Mouse (Mus musculus): ENCODE data around the gene Fam162a. TPM values are rescaled to one million over a fixed set of nuclear protein-coding genes. Genes with fewer than 3 reads are reported as not detected.
"Not testable (repeated sequence)": the region's sequence is repeated elsewhere in the genome, so short reads cannot be mapped to it uniquely, and the experiment has no call there.

The Fam162a gene
- total RNA-seq, 2 experiments from 2014 or later, result 81.1 to 82.7 TPM

GRCm38 (mm10) chr16:36057933-36058475, 13.4 kb downstream of the Fam162a start:
- DNase-seq, result no peak

- DNase-seq, result no peak
These were observed 15.0 kb downstream of the Fam162a start for GRCm38 (mm10) chr16:36056416-36056815.

DNA sequence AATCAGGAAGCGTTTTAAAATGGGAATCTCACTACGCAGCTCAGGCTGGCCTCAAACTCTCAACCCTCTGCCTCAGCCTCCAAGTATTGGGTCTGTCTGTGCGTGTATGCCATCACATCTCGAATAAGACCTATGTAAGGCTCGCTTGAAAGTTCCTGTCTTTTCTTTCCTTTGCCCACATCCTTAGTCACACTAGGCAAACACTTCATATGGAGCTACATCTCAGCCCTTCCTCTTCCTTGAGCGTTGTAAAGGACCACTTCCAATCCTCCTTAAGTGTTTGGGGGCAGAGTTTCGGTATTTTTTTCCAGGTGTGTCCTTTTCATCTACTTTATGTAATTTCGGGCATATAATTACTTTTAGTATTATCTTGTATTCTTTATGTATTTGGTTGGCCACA, 16.5 kb downstream of the Fam162a start:
- DNase-seq, result no peak

DNA sequence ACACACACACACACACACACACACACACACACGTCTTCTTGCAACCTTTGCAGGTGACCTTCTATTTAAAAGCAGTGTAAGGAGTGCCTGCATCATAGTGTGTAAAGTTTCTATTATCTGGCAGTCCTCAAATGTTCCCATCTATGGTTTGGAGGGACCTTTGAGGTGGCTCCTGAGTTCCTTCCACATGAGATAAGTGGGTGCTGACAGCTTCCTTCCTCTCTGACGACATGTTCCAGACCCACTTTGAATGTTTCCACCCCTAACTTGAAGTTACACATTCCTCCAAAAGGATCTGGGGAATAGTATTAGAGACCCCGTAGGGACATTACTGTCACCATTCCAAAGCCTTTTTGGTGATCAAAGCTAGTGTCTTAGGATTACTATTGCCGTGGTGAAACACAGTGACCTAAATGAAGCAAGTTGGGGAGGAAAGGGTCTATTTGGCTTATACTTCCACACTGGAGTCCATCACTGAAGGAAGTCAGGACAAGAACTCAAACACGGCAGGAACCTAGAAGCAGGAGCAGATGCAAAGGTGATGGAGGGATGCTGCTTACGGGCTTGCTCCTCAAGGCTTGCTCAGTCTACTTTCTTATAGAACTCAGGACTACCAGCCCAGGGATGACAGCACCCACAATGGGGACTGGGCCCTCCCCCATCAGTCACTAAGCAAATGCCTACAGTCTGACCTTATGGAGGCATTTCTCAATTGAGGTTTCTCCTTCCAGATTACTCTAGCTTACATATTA, 17.7 kb downstream of the Fam162a start:
- DNase-seq, result no peak

GRCm38 (mm10) chr16:36051491-36051890, 19.9 kb downstream of the Fam162a start:
- DNase-seq, result no peak

GRCm38 (mm10) chr16:36047538-36047937, 23.9 kb downstream of the Fam162a start:
- DNase-seq, result no peak

DNA sequence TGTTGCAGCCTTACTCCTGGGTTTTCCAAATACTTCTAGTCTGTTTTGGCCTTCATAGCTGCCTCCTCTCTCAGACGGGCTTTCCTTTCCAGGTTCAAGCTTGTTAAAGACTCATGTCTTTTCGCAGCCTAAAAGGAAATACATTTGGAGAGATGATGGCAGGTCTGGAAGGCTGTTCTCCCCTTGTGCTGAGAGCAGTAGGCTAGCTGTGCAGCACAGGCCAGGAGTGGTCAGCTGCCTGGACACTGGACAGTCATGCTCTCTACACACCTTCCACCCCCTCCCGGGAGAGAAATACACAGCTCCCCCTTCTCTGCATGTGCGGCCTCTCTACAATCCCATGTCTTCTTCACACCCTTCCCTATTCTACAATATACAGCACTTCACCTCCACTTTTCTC, 27.4 kb downstream of the Fam162a start:
- no peak for DNase-seq

- no peak for DNase-seq
These were observed 28.3 kb downstream of the Fam162a start for GRCm38 (mm10) chr16:36043073-36043472.

GRCm38 (mm10) chr16:36041625-36042020, 29.8 kb downstream of the Fam162a start:
- DNase-seq, result no peak

- peak; percentile 90 to 92 for DNase-seq
These were observed 30.5 kb downstream of the Fam162a start, which contains the start of gene Wdr5b for GRCm38 (mm10) chr16:36040640-36041624. Gene Wdr5b, plus strand, starts transcription at chr16:36041190.

GRCm38 (mm10) chr16:36028120-36028519, 43.3 kb downstream of the Fam162a start:
- not testable (repeated sequence) for DNase-seq

- no peak for DNase-seq
These were observed 55.1 kb downstream of the Fam162a start for GRCm38 (mm10) chr16:36016335-36016734.

DNA sequence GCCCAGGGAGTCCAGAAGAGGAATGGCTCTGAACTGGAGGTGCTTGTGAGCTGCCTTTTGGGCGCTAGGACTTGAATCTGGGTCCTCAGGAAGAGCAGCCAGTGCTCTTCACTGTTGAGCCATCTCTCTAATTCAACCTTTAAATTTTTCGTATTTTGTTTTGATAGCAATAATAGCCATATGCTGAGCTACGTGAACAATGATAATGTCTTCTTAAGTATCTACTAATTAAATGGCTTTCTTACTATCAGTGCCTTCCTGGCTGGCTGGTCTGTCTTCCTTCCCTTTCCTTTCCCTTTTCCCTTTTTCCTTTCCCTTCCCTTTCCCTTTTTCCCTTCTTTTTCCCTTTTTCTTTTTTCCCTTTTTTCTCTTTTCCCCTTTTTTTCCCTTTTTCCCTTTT, 63.0 kb downstream of the Fam162a start:
- no peak for DNase-seq

DNA sequence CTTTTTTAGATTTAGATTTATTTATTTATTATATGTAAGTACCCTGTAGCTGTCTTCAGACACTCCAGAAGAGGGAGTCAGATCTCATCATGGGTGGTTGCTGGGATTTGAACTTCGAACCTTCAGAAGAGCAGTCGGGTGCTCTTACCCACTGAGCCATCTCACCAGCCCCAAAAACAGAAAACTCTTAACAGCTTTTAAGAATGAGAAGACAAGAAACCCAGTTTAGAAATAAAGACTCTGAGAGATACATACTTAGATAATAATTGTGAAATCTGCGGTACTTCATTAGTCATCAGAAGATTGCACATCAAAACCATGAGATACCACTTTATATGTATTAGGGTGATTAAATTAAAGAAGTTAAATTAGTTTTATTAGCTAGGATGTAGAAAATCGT, 72.5 kb downstream of the Fam162a start:
- not testable (repeated sequence) for DNase-seq

Other genes with a start within 250 kb of the Fam162a start
- 1 to 10 TPM; 1.3 to 1.9 TPM for gene Parp14, start 200.1 kb downstream of the Fam162a start, total RNA-seq (2021)
- gene Parp9, start 133.1 kb downstream of the Fam162a start, total RNA-seq (2021), result 1 to 10 TPM; 3.2 to 3.3 TPM
- 1 to 10 TPM; 4.3 to 4.4 TPM for gene Dtx3l, start 132.4 kb downstream of the Fam162a start, total RNA-seq (2021)
- 100 to 1,000 TPM; 134 to 153 TPM for gene Kpna1, start 92.8 kb downstream of the Fam162a start, total RNA-seq (2021)
- gene Wdr5b, start 30.4 kb downstream of the Fam162a start, total RNA-seq (2021), result 1 to 10 TPM; 5.4 to 5.8 TPM
- 10 to 100 TPM; 21.3 to 23.9 TPM for gene Ccdc58, start 91 bp upstream of the Fam162a start, total RNA-seq (2021)
- not detected for gene Csta1, start 59.6 kb upstream of the Fam162a start, total RNA-seq (2021)
- not detected for gene Stfa2l1, start 85.2 kb upstream of the Fam162a start, total RNA-seq (2021)
- gene Gm5483, start 112.6 kb upstream of the Fam162a start, total RNA-seq (2021), result not detected
- gene Gm5416, start 138.8 kb upstream of the Fam162a start, total RNA-seq (2021), result not detected
- gene 2010005H15Rik, start 149.9 kb upstream of the Fam162a start, total RNA-seq (2021), result not detected
- not detected for gene Stfa1, start 205.4 kb upstream of the Fam162a start, total RNA-seq (2021)